Mouse (Mus musculus) testis, adult 2 months (tissue): ENCODE measurements around the gene Snu13. TPM values are rescaled to one million over a fixed set of nuclear protein-coding genes. Genes with fewer than 3 reads are reported as not detected.

ENCODE experiments used
- H3K27ac ChIP-seq: fragments of 200-500 bp; 2 replicates; pipeline ENCODE4 v1.5.1; 2012; ENCODE audit warnings: low read depth, low read length; ENCODE audit not compliant: control insufficient read depth, insufficient read depth
- H3K27me3 ChIP-seq: fragments of 200-500 bp; 2 replicates; pipeline ENCODE4 v1.6.1; 2012; ENCODE audit warnings: mild to moderate bottlenecking, low read length, moderate library complexity; ENCODE audit not compliant: control insufficient read depth, insufficient read depth
- H3K36me3 ChIP-seq: fragments of 200-500 bp; 2 replicates; pipeline ENCODE4 v1.6.1; 2012; ENCODE audit warnings: mild to moderate bottlenecking, low read length; ENCODE audit not compliant: control insufficient read depth, insufficient read depth
- H3K4me1 ChIP-seq: fragments of 200-500 bp; 2 replicates; pipeline ENCODE4 v1.6.1; 2012; ENCODE audit warnings: low read length; ENCODE audit not compliant: control insufficient read depth, insufficient read depth
- H3K4me3 ChIP-seq: fragments of 200-500 bp; 2 replicates; pipeline ENCODE4 v1.5.1; 2012; ENCODE audit warnings: low read depth, mild to moderate bottlenecking, low read length, moderate library complexity, mixed read lengths; ENCODE audit not compliant: control insufficient read depth
- CTCF ChIP-seq: fragments of 200-500 bp; IDR thresholded peaks from 2 replicates; pipeline ENCODE4 v1.5.1; 2012; ENCODE audit warnings: low read depth, mild to moderate bottlenecking, inconsistent platforms, low read length, moderate library complexity; ENCODE audit not compliant: control insufficient read depth, insufficient read depth, insufficient replicate concordance
- POLR2A ChIP-seq: fragments of 200-500 bp; IDR thresholded peaks from 2 replicates; pipeline ENCODE4 v1.6.1; 2012; ENCODE audit warnings: low read depth, mild to moderate bottlenecking, inconsistent platforms, low read length, moderate library complexity; ENCODE audit not compliant: control insufficient read depth
- polyA plus RNA-seq: library from polyadenylated mRNA; depleted of rRNA; stranded (reverse); fragments of >200 nt; gene quantifications from 2 replicates; pipeline ENCODE4 v1.2.3, GENCODE M21; 2012

The Snu13 gene
- polyA plus RNA-seq, 1 experiment, result 68.8 TPM

DNA sequence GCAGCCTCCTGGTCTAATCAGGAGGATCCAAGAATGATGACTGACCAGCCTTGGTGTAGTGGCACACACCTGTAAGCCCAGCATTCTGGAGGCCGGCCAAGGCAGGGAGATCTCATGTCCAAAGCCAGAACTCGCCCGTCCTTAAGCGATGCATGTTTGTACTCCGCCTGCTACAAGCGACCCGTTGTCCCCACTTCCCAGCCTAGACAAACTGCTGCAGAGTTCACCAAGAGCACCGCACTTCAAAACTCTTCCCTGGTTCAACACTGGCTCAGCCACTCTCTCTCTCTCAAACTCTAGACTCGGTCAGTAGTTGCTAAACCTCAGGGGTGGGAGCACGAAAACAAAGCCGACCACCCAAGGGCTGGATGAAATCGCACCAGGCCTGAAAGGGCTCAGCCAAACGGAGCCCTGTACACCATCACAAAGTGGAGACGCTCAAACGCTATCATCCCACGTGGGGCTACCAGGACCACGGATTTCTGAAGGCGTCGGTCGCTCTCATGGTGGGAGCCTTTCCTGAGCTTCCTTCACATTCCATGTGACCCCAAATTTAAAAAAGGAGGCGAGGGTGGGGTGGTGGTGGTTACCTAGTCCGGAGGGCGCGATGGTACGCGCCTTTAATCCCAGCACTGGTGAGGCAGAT lies 1.0 kb downstream of the Snu13 start:
- Histone ChIP-seq H3K36me3 (0 out of 2 replicates have a peak, but pooled peaks cover 2% of the 10 kb centered on the region), H3K27me3 (no peaks in the 10 kb centered on the region), H3K4me3 (peak overlapping the region; percentile 95), H3K27ac (peak overlapping the region; percentile 95), H3K4me1 (peaks cover 7% of the 10 kb centered on the region)
- no peak for TF ChIP-seq POLR2A

DNA sequence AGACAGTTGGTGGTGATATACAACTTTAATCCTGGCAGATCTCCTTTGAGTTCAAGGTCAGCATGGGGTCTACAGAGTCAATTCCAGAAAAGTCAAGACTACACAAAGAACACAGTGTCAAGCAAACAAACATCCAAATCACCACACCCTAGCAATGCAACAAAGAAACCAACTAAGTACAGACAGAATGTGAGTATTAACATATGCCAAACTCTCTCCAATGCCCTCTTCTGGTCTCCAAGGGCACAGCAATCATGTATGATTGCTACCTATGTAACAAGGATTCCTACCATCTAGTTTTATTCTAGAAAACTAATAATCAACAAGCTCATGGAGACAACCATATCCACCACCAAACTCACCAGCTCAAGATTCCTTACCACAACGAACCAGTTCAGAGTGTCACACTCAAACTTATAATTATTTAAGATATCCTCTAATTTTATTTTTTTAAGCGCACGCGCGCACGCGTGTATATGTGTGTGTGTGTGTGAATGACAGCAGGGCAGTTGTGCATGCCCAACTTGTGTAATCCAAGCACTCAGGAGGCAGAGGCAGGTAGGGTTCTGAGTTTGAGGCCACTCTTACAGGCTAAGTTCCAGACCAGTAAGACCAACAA lies 3.1 kb downstream of the Snu13 start:
- Histone ChIP-seq H3K27me3 (no peaks in the 10 kb centered on the region), H3K36me3 (0 out of 2 replicates have a peak, but pooled peaks cover 2% of the 10 kb centered on the region), H3K4me3 (peak overlapping the region; percentile 10; the same call in 1 of the 2 replicates), H3K27ac (no peak overlapping the region), H3K4me1 (peaks cover 7% of the 10 kb centered on the region)
- TF ChIP-seq CTCF, result no peak
- TF ChIP-seq POLR2A, result no peak

DNA sequence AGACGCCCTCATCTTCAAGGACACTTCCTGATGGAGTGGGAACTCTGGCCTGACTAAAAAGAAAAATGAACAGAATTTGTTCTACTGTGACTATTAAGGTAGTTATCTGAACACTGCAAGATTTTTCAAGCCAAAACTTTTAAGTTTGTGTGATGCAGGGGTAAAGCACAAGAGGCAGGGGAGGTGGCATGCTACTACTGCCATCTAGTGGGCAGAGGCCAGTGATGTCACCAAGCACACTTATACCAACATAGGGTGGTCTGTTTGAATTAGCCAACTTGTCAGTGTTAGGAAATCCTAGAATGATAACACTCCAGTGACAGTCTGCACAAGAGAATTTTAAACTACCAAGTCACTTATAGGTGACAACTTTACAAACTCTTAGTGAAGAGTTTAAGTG lies 6.7 kb downstream of the Snu13 start:
- Histone ChIP-seq H3K4me3 (no peak overlapping the region), H3K27me3 (no peaks in the 10 kb centered on the region), H3K4me1 (no peaks in the 10 kb centered on the region), H3K36me3 (0 out of 2 replicates have a peak, but pooled peaks cover 2% of the 10 kb centered on the region), H3K27ac (no peak overlapping the region)
- TF ChIP-seq CTCF (peak; percentile 58; the same call in 1 of the 2 replicates), POLR2A (no peak)

DNA sequence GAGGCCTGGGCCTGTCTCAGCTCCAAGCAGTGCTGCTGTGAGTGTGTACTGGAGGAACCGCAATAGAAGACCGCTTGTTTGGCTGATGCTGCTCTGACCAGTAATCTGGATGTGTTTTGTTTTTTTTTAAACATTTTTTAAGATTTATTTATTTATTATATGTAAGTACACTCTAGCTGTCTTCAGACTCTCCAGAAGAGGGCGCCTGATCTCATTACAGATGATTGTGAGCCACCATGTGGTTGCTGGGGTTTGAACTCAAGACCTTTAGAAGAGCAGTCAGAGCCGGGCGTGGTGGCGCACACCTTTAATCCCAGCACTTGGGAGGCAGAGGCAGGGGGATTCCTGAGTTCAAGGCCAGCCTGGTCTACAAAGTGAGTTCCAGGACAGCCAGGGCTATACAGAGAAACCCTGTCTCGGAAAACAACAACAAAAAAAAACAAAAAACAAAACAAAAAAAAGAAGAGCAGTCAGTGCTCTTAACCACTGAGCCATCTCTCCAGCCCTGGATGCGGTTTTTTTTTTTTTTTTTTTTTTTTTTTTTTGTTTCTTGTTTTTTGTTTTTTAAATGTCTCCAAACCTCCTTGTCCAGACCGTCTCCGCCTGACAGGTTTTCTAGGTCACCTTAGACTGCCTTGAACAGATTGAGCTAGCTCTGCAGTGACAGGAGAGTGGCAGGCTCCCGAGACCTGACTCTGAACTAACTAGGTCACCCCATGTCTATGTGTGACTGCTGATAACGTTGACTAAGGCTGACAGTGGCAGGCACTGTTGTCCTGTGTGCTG lies 11.3 kb downstream of the Snu13 start:
- TF ChIP-seq POLR2A (no peak), CTCF (no peak)
- H3K4me3 ChIP-seq, result no peak overlapping the region
- H3K27ac ChIP-seq, result no peak overlapping the region
- no peaks in the 10 kb centered on the region for H3K27me3 ChIP-seq
- H3K36me3 ChIP-seq, result no peaks in the 10 kb centered on the region
- no peaks in the 10 kb centered on the region for H3K4me1 ChIP-seq

DNA sequence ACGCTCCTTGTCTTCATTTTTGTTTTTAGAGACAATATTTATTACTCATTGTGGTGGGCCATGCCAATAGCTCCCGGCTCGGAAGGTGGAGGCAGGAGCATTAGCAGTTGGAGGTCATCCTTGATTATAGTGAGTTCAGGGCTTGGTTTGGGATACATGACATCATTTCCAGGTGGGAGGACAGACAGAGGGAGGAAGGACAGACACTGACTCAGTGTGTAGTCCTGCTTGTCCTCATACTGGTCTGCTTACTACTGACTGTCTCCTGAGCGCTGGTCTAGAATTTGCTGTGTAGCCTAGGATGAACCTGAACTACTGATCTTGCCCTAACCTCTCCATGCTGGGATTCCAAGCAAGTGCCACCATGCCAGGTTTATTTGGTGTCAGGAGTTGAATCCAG lies 13.6 kb downstream of the Snu13 start, which contains the start of gene Desi1:
Gene Desi1 (minus strand): TSS at position 101 of the 400 bp plus-strand sequence.
- Histone ChIP-seq H3K27ac (no peak within 1 kb of the TSS), H3K36me3 (no peaks in the 10 kb centered on the region), H3K27me3 (no peaks in the 10 kb centered on the region)

DNA sequence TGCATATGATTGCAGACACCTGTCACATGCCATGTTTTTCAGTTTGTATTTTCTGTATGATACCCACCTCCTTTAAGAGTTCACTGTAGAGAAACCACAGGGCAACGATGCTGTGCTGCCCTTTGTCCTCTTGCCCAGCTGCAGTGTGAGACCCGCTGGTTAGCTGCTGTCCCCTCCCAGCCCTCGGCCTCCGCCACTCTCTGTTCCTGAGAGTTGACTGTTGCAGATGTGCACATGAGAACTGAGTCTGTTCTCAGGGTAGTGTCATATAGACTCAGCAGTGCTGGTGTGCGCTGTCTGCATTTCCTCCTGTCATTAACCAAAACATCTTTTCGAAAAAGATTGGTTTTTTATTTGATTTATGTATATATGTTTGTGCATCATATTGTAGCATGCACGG lies 15.0 kb downstream of the Snu13 start:
- H3K27ac ChIP-seq, result no peak overlapping the region
- H3K4me1 ChIP-seq, result no peaks in the 10 kb centered on the region
- H3K4me3 ChIP-seq, result no peak overlapping the region
- H3K36me3 ChIP-seq, result no peaks in the 10 kb centered on the region
- no peak for TF ChIP-seq POLR2A
- no peak for TF ChIP-seq CTCF
- H3K27me3 ChIP-seq, result no peaks in the 10 kb centered on the region

More for the DNA sequence above, 13.6 kb downstream of the Snu13 start, which contains the start of gene Desi1:
- Histone ChIP-seq H3K4me1 (no peaks in the 10 kb centered on the region), H3K4me3 (no peak within 1 kb of the TSS)
- no peak for TF ChIP-seq CTCF
- TF ChIP-seq POLR2A, result no peak

DNA sequence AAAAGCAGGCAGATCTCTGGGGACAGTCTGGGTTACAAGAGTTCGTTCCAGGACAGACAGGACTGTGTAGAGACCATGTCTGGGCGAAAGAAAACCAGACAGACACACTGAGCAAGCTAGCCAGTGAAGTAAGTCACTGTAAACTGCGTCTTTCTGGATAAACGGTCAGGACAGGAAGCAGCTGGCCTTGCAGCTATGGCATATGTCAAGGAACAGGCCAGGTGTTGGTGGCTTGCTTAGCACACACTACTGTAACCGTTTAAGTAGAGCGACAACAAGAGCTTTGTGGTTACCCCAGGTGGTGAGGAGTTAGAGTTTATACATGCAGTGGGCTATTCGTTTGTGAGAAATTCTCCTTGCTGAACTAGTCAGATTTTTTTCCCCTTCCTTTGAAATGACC lies 19.7 kb downstream of the Snu13 start:
- Histone ChIP-seq H3K36me3 (no peaks in the 10 kb centered on the region; the same call in 1 of the 2 replicates), H3K4me3 (no peak overlapping the region), H3K27ac (no peak overlapping the region), H3K27me3 (no peaks in the 10 kb centered on the region), H3K4me1 (peaks cover 2% of the 10 kb centered on the region)
- TF ChIP-seq CTCF, result no peak
- no peak for TF ChIP-seq POLR2A
